Mouse (Mus musculus) stomach, embryonic 14.5 days (tissue): ENCODE results near the gene Mbd6. TPM values are rescaled to one million over a fixed set of nuclear protein-coding genes. Genes with fewer than 3 reads are reported as not detected.

ENCODE experiments used
- polyA plus RNA-seq: library from polyadenylated mRNA; unstranded; fragments of >200 nt; fragmentation: Nextera tagmentation; extraction: Ambion mirVana; gene quantifications from 2 replicates; pipeline ENCODE4 v1.2.1, GENCODE M21; 2014

Gene Mbd6
- polyA plus RNA-seq, 1 experiment from 2014 or later = 22.2 TPM

Other genes with a start within 250 kb of the Mbd6 start
- gene Mettl1, start 247.6 kb downstream of the Mbd6 start, polyA plus RNA-seq = 65.5 and 70.6 TPM in 2 replicates
- gene Eef1akmt3, start 247.5 kb downstream of the Mbd6 start, polyA plus RNA-seq = 0.80 and 1.1 TPM in 2 replicates
- 0.13 and 0.18 TPM in 2 replicates for gene Cyp27b1, start 240.8 kb downstream of the Mbd6 start, polyA plus RNA-seq
- 2.0 and 2.3 TPM in 2 replicates for gene March9, start 228.8 kb downstream of the Mbd6 start, polyA plus RNA-seq
- 1,788 and 1,817 TPM in 2 replicates for gene Cdk4, start 225.5 kb downstream of the Mbd6 start, polyA plus RNA-seq
- gene Tspan31, start 218.8 kb downstream of the Mbd6 start, polyA plus RNA-seq = 124 and 141 TPM in 2 replicates
- gene Agap2, start 213.7 kb downstream of the Mbd6 start, polyA plus RNA-seq = 0.27 and 0.56 TPM in 2 replicates
- gene Os9, start 167.9 kb downstream of the Mbd6 start, polyA plus RNA-seq = 47.8 and 52.7 TPM in 2 replicates
- gene B4galnt1, start 123.8 kb downstream of the Mbd6 start, polyA plus RNA-seq = 27.7 and 29.4 TPM in 2 replicates
- gene Slc26a10, start 108.4 kb downstream of the Mbd6 start, polyA plus RNA-seq = 0.34 and 0.82 TPM in 2 replicates
- gene Arhgef25, start 98.9 kb downstream of the Mbd6 start, polyA plus RNA-seq = 64.0 and 71.1 TPM in 2 replicates
- gene Dtx3, start 93.3 kb downstream of the Mbd6 start, polyA plus RNA-seq = 123 and 125 TPM in 2 replicates
- 22.7 and 22.9 TPM in 2 replicates for gene Pip4k2c, start 77.4 kb downstream of the Mbd6 start, polyA plus RNA-seq
- gene Kif5a, start 25.7 kb downstream of the Mbd6 start, polyA plus RNA-seq = 7.7 and 7.8 TPM in 2 replicates
- 161 and 177 TPM in 2 replicates for gene Dctn2, start 22.6 kb downstream of the Mbd6 start, polyA plus RNA-seq
- 96.9 and 107 TPM in 2 replicates for gene Mars, start 22.8 kb upstream of the Mbd6 start, polyA plus RNA-seq
- 3.2 and 3.9 TPM in 2 replicates for gene Arhgap9, start 32.9 kb upstream of the Mbd6 start, polyA plus RNA-seq
- gene Gli1, start 53.0 kb upstream of the Mbd6 start, polyA plus RNA-seq = 15.5 and 17.6 TPM in 2 replicates
- not detected in 2 replicates for gene Inhbe, start 65.4 kb upstream of the Mbd6 start, polyA plus RNA-seq
- gene Inhbc, start 81.4 kb upstream of the Mbd6 start, polyA plus RNA-seq = 0.35 TPM in 1 of 2 replicates, not detected in the other
- gene R3hdm2, start 91.3 kb upstream of the Mbd6 start, polyA plus RNA-seq = 34.9 and 37.3 TPM in 2 replicates
- 0.32 and 0.48 TPM in 2 replicates for gene Stac3, start 212.7 kb upstream of the Mbd6 start, polyA plus RNA-seq
- 81.3 and 84.3 TPM in 2 replicates for gene Ndufa4l2, start 225.9 kb upstream of the Mbd6 start, polyA plus RNA-seq
- 107 and 121 TPM in 2 replicates for gene Shmt2, start 233.4 kb upstream of the Mbd6 start, polyA plus RNA-seq
- 3.8 and 4.8 TPM in 2 replicates for gene Nxph4, start 245.5 kb upstream of the Mbd6 start, polyA plus RNA-seq